Mouse (Mus musculus): ENCODE results near the gene Nr2c1.

GRCm38 (mm10) chr10:94144581-94144980 is 3.2 kb upstream of the Nr2c1 start:
- no peak for TF ChIP-seq CTCF (IDR thresholded peaks at IDR 0.05; ENCODE audit: low read depth, low read length)
- TF ChIP-seq TAL1 (conservative IDR thresholded peaks at IDR 0.05; ENCODE audit: low read depth, low read length) = no peak
- no peak for TF ChIP-seq GATA1 (IDR thresholded peaks at IDR 0.05; ENCODE audit: borderline replicate concordance, low read length)

Data from G1E (cell line).